Mouse (Mus musculus): ENCODE measurements at regions not wholly inside any gene's neighbourhood (a gene's known extent, or its start where the extent isn't known, plus 50 kb on each side); places are given as distances from the start of the nearest gene placed in this dataset.

GRCm38 (mm10) chr13:51936441-51936840, 90.0 kb downstream of the Gadd45g start:
- WGBS = 81% methylated on average over 5 of the region's 5 CpGs
- no peak overlapping the region for H3K4me2 ChIP-seq
- H3K9me3 ChIP-seq = no peaks in the 10 kb centered on the region
- H3K27me3 ChIP-seq (replicated peaks) = no peaks in the 10 kb centered on the region
- H3K4me1 ChIP-seq = no peaks in the 10 kb centered on the region
- no peak for ATAC-seq (ENCODE audit: insufficient read depth, low FRiP score, low read depth)
- H3K4me3 ChIP-seq (replicated peaks) = no peak overlapping the region
- no peaks in the 10 kb centered on the region for H3K36me3 ChIP-seq
- no peak overlapping the region for H3K9ac ChIP-seq
- H3K27ac ChIP-seq = no peak overlapping the region

- Histone ChIP-seq H3K4me3 (replicated peaks) (no peak overlapping the region), H3K27me3 (replicated peaks) (no peaks in the 10 kb centered on the region), H3K9me3 (no peaks in the 10 kb centered on the region), H3K4me2 (no peak overlapping the region), H3K4me1 (no peaks in the 10 kb centered on the region), H3K27ac (no peak overlapping the region), H3K9ac (no peak overlapping the region), H3K36me3 (no peaks in the 10 kb centered on the region)
- WGBS = 39% methylated on average over 7 of the region's 7 CpGs
- ATAC-seq (ENCODE audit: insufficient read depth, low FRiP score, low read depth) = no peak
Observed at GRCm38 (mm10) chr13:51937898-51938297, 91.4 kb downstream of the Gadd45g start.

- 77% methylated on average over 4 of the region's 4 CpGs for WGBS
- no peaks in the 10 kb centered on the region for H3K4me1 ChIP-seq
- no peak overlapping the region for H3K4me2 ChIP-seq
- H3K27ac ChIP-seq = no peak overlapping the region
- H3K9ac ChIP-seq = no peak overlapping the region
- H3K36me3 ChIP-seq = no peaks in the 10 kb centered on the region
- no peak; the same call in 1 of the 2 replicates for ATAC-seq (ENCODE audit: insufficient read depth, low FRiP score, low read depth)
- H3K4me3 ChIP-seq (replicated peaks) = no peak overlapping the region
- no peaks in the 10 kb centered on the region for H3K9me3 ChIP-seq
- no peaks in the 10 kb centered on the region for H3K27me3 ChIP-seq (replicated peaks)
Observed at GRCm38 (mm10) chr13:51939262-51939661, 92.8 kb downstream of the Gadd45g start.

- Histone ChIP-seq H3K27me3 (replicated peaks) (no peaks in the 10 kb centered on the region), H3K36me3 (no peaks in the 10 kb centered on the region), H3K4me3 (replicated peaks) (no peak overlapping the region), H3K4me1 (no peaks in the 10 kb centered on the region), H3K9me3 (no peaks in the 10 kb centered on the region), H3K4me2 (no peak overlapping the region), H3K9ac (no peak overlapping the region), H3K27ac (no peak overlapping the region)
- no peak for ATAC-seq (ENCODE audit: insufficient read depth, low FRiP score, low read depth)
- WGBS = 88% methylated on average over 6 of the region's 6 CpGs
Observed at GRCm38 (mm10) chr13:51939715-51940114, 93.2 kb downstream of the Gadd45g start.

GRCm38 (mm10) chr13:51946171-51946570, 99.7 kb downstream of the Gadd45g start:
- ATAC-seq (ENCODE audit: insufficient read depth, low FRiP score, low read depth) = peak; percentile 67; the same call in 1 of the 2 replicates
- no peak overlapping the region for H3K4me2 ChIP-seq

GRCm38 (mm10) chr13:51948896-51949295, 102.4 kb downstream of the Gadd45g start:
- Histone ChIP-seq H3K4me2 (no peak overlapping the region), H3K4me3 (replicated peaks) (no peak overlapping the region), H3K27me3 (replicated peaks) (no peaks in the 10 kb centered on the region), H3K27ac (no peak overlapping the region), H3K4me1 (peaks cover 5% of the 10 kb centered on the region; the same call in 1 of the 2 replicates), H3K9ac (no peak overlapping the region), H3K9me3 (no peaks in the 10 kb centered on the region), H3K36me3 (no peaks in the 10 kb centered on the region)
- ATAC-seq (ENCODE audit: insufficient read depth, low FRiP score, low read depth) = no peak
- 80% methylated on average over 3 of the region's 3 CpGs for WGBS

More at GRCm38 (mm10) chr13:51946171-51946570, 99.7 kb downstream of the Gadd45g start:
- Histone ChIP-seq H3K27me3 (replicated peaks) (no peaks in the 10 kb centered on the region), H3K4me1 (peaks cover 5% of the 10 kb centered on the region; the same call in 1 of the 2 replicates), H3K36me3 (no peaks in the 10 kb centered on the region), H3K9me3 (no peaks in the 10 kb centered on the region), H3K4me3 (replicated peaks) (no peak overlapping the region), H3K27ac (no peak overlapping the region), H3K9ac (no peak overlapping the region)
- 37% methylated on average over 3 of the region's 3 CpGs for WGBS

GRCm38 (mm10) chr13:51951506-51952038, 105.1 kb downstream of the Gadd45g start:
- Histone ChIP-seq H3K4me2 (no peak overlapping the region), H3K4me1 (no peaks in the 10 kb centered on the region), H3K27me3 (replicated peaks) (no peaks in the 10 kb centered on the region), H3K9me3 (no peaks in the 10 kb centered on the region), H3K4me3 (replicated peaks) (no peak overlapping the region), H3K36me3 (no peaks in the 10 kb centered on the region), H3K9ac (no peak overlapping the region), H3K27ac (no peak overlapping the region)
- no peak for ATAC-seq (ENCODE audit: insufficient read depth, low FRiP score, low read depth)
- WGBS = 82% methylated on average over 7 of the region's 7 CpGs

GRCm38 (mm10) chr13:51953084-51953483, 106.6 kb downstream of the Gadd45g start:
- Histone ChIP-seq H3K4me3 (replicated peaks) (no peak overlapping the region), H3K27ac (no peak overlapping the region), H3K4me1 (no peaks in the 10 kb centered on the region), H3K36me3 (no peaks in the 10 kb centered on the region), H3K4me2 (no peak overlapping the region), H3K27me3 (replicated peaks) (no peaks in the 10 kb centered on the region), H3K9me3 (no peaks in the 10 kb centered on the region), H3K9ac (no peak overlapping the region)
- no peak for ATAC-seq (ENCODE audit: insufficient read depth, low FRiP score, low read depth)
- 66% methylated on average over 4 of the region's 4 CpGs for WGBS

GRCm38 (mm10) chr13:51953569-51953968, 107.1 kb downstream of the Gadd45g start:
- Histone ChIP-seq H3K9ac (no peak overlapping the region), H3K4me2 (no peak overlapping the region), H3K4me1 (no peaks in the 10 kb centered on the region), H3K27ac (no peak overlapping the region), H3K27me3 (replicated peaks) (no peaks in the 10 kb centered on the region), H3K4me3 (replicated peaks) (no peak overlapping the region), H3K36me3 (no peaks in the 10 kb centered on the region), H3K9me3 (no peaks in the 10 kb centered on the region)
- 63% methylated on average over 8 of the region's 8 CpGs for WGBS
- ATAC-seq (ENCODE audit: insufficient read depth, low FRiP score, low read depth) = no peak

- Histone ChIP-seq H3K9ac (no peak overlapping the region), H3K9me3 (no peaks in the 10 kb centered on the region), H3K27me3 (replicated peaks) (no peaks in the 10 kb centered on the region), H3K4me2 (no peak overlapping the region), H3K36me3 (no peaks in the 10 kb centered on the region), H3K4me3 (replicated peaks) (no peak overlapping the region), H3K27ac (no peak overlapping the region), H3K4me1 (0 out of 2 replicates have a peak, but pooled peaks cover 3% of the 10 kb centered on the region)
- 62% methylated on average over 8 of the region's 8 CpGs for WGBS
- no peak for ATAC-seq (ENCODE audit: insufficient read depth, low FRiP score, low read depth)
Observed at GRCm38 (mm10) chr13:51957101-51957500, 110.6 kb downstream of the Gadd45g start.

GRCm38 (mm10) chr13:51959591-51959990, 113.1 kb downstream of the Gadd45g start:
- Histone ChIP-seq H3K4me2 (no peak overlapping the region), H3K9ac (no peak overlapping the region), H3K4me1 (peaks cover 18% of the 10 kb centered on the region), H3K36me3 (no peaks in the 10 kb centered on the region), H3K4me3 (replicated peaks) (no peak overlapping the region), H3K27ac (no peak overlapping the region), H3K27me3 (replicated peaks) (no peaks in the 10 kb centered on the region), H3K9me3 (no peaks in the 10 kb centered on the region)
- WGBS = 76% methylated on average over 8 of the region's 8 CpGs
- ATAC-seq (ENCODE audit: insufficient read depth, low FRiP score, low read depth) = no peak

- 84% methylated on average over 4 of the region's 4 CpGs for WGBS
Observed at GRCm38 (mm10) chr13:51960262-51960661, 113.8 kb downstream of the Gadd45g start.

GRCm38 (mm10) chr13:51962191-51962611, 115.7 kb downstream of the Gadd45g start:
- no peak for ATAC-seq (ENCODE audit: insufficient read depth, low FRiP score, low read depth)
- WGBS = 54% methylated on average over 8 of the region's 8 CpGs
- Histone ChIP-seq H3K4me1 (peaks cover 21% of the 10 kb centered on the region), H3K4me3 (replicated peaks) (no peak overlapping the region), H3K9ac (no peak overlapping the region), H3K27ac (no peak overlapping the region), H3K9me3 (no peaks in the 10 kb centered on the region), H3K4me2 (no peak overlapping the region), H3K27me3 (replicated peaks) (no peaks in the 10 kb centered on the region), H3K36me3 (no peaks in the 10 kb centered on the region)

More at GRCm38 (mm10) chr13:51960262-51960661, 113.8 kb downstream of the Gadd45g start:
- Histone ChIP-seq H3K9me3 (no peaks in the 10 kb centered on the region), H3K4me3 (replicated peaks) (no peak overlapping the region), H3K9ac (no peak overlapping the region), H3K4me1 (peaks cover 21% of the 10 kb centered on the region), H3K27ac (no peak overlapping the region), H3K27me3 (replicated peaks) (no peaks in the 10 kb centered on the region), H3K36me3 (no peaks in the 10 kb centered on the region), H3K4me2 (no peak overlapping the region)
- ATAC-seq (ENCODE audit: insufficient read depth, low FRiP score, low read depth) = no peak
